Mouse (Mus musculus): ENCODE results near the gene Dhx37.
A peak's percentile ranks its signal among the peaks of the same experiment; 100 is the strongest.
"Not testable (repeated sequence)": the region's sequence is repeated elsewhere in the genome, so short reads cannot be mapped to it uniquely, and the experiment has no call there.

Dhx37 gene

DNA sequence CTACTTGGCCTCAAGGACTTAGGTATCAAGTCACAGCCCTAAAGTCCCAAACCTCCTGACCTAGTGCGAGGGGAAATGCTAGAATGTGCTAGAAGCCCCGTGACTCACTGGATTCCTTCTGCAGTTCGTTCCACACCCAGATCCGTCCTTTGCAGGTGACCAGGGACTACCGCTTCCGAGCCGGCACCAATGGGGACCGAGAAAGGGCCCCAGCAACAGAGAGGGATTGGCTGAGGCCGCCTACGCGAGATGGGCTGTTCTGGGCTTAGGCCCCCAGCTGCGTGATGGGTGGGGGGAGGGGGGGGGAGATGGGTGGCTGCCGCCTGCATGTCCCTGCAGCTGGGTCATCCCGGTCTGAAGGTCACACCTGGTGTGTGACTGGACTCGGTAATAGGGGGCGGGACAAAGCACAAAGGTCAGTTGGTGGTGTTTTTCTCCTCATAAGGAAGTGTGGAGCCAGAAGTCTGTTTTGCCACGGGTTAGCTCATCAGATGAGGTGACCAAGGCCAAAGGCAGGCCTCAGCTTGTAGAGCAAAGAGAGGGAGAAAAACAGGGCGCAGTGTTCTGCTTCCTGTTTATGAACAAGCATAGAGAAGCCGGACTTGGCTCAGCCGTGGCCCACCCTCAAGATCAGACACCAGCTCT is 40.8 kb downstream of the Dhx37 start:
- Histone ChIP-seq H3K27me3 (ENCODE audit: control insufficient read depth, insufficient read depth, low read length, poor library complexity, severe bottlenecking) (no peaks in the 10 kb centered on the region), H3K36me3 (ENCODE audit: control insufficient read depth, insufficient read depth, low read length, poor library complexity, severe bottlenecking) (peaks cover 4% of the 10 kb centered on the region; the same call in 1 of the 2 replicates)
- DNase-seq (ENCODE audit: low read depth, low spot score) = peak; percentile 98

DNA sequence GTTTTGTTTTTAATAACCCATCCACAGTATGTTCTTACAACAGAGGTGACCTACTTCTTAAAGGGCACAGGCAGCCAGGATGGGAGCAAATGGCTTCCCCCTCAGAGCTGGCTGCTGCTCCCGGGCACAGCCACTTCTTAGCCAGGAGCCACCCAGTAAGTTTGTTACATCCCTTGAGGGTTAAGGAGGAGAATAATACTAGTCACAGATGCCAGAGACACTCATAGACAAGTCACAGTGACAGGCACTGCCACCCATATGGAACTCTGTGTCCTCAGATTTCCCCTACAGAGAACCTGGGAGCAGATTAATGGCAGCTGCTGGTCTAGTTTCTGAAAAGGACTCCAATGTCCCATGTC is 41.3 kb downstream of the Dhx37 start:
- no peak for DNase-seq (ENCODE audit: low read depth, low spot score)
- H3K27me3 ChIP-seq (ENCODE audit: control insufficient read depth, insufficient read depth, low read length, poor library complexity, severe bottlenecking) = no peaks in the 10 kb centered on the region

DNA sequence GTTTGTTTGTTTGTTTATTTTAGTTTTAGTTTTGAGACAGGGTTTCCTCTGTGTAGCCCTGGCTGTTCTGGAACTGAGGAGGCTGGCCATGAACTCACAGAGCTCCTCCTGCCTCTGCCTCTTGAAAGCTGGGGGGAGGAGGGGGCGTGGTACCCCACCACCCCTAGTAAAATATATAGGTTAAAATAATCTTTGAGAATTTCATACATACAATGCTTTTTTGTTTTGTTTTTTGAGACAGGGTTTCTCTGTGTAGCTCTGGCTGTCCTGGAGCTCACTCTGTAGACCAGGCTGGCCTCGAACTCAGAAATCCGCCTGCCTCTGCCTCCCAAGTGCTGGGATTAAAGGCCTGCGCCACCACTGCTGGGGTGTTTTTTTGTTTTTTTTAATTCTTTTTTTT is 41.7 kb downstream of the Dhx37 start:
- DNase-seq (ENCODE audit: low read depth, low spot score); H3K27me3 ChIP-seq (ENCODE audit: control insufficient read depth, insufficient read depth, low read length, poor library complexity, severe bottlenecking); H3K36me3 ChIP-seq (ENCODE audit: control insufficient read depth, insufficient read depth, low read length, poor library complexity, severe bottlenecking): not testable (repeated sequence)

More for the DNA sequence above, 41.3 kb downstream of the Dhx37 start:
- peaks cover 4% of the 10 kb centered on the region; the same call in 1 of the 2 replicates for H3K36me3 ChIP-seq (ENCODE audit: control insufficient read depth, insufficient read depth, low read length, poor library complexity, severe bottlenecking)

DNA sequence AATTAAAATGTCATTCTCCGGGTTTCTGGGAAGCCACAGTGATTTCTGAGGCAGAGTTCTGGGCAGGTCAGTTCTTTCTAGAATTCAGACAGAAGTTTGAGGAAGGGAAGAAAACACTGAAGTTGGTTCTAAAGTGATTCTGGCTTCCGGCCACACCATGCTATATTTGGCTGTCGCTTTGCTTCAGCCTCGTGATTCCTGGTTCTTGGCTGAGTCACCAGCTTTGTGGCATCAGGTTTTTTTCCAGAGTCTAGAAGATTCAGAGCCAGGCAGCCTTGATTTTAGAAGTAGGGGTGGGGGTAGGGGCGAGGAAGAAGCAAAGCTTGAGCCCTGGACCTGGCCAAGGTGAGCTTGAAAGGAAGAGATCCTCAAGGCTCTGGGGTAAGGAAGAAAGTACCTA is 42.3 kb downstream of the Dhx37 start:
- H3K36me3 ChIP-seq (ENCODE audit: control insufficient read depth, insufficient read depth, low read length, poor library complexity, severe bottlenecking) = peaks cover 4% of the 10 kb centered on the region; the same call in 1 of the 2 replicates
- no peaks in the 10 kb centered on the region for H3K27me3 ChIP-seq (ENCODE audit: control insufficient read depth, insufficient read depth, low read length, poor library complexity, severe bottlenecking)
- DNase-seq (ENCODE audit: low read depth, low spot score) = peak; percentile 85

DNA sequence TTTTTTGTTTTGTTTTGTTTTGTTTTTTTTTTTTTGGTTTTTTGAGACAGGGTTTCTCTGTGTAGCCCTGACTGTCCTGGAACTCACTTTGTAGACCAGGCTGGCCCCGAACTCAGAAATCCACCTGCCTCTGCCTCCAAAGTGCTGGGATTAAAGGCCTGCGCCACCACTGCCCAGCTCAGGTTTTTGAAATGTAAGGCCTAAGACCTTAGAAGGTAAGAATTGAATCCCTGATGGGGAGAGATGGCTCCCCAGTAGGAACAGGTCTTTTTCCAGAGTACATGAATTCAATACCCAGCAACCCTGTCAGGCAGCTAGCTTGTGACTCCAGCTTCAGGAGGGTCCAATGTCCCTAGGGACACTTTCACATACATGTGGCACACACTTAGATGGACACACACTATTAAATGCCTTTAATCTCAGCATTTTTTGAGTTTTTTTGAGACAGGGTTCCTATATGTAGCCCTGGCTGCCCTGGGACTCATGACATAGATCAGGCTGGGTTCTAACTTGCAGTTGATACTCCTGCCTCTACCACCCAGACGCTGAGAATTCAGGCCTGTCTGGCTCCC is 42.9 kb downstream of the Dhx37 start:
- peak; percentile 15 for DNase-seq (ENCODE audit: low read depth, low spot score)
- Histone ChIP-seq H3K36me3 (ENCODE audit: control insufficient read depth, insufficient read depth, low read length, poor library complexity, severe bottlenecking) (peaks cover 4% of the 10 kb centered on the region; the same call in 1 of the 2 replicates), H3K27me3 (ENCODE audit: control insufficient read depth, insufficient read depth, low read length, poor library complexity, severe bottlenecking) (no peaks in the 10 kb centered on the region)

DNA sequence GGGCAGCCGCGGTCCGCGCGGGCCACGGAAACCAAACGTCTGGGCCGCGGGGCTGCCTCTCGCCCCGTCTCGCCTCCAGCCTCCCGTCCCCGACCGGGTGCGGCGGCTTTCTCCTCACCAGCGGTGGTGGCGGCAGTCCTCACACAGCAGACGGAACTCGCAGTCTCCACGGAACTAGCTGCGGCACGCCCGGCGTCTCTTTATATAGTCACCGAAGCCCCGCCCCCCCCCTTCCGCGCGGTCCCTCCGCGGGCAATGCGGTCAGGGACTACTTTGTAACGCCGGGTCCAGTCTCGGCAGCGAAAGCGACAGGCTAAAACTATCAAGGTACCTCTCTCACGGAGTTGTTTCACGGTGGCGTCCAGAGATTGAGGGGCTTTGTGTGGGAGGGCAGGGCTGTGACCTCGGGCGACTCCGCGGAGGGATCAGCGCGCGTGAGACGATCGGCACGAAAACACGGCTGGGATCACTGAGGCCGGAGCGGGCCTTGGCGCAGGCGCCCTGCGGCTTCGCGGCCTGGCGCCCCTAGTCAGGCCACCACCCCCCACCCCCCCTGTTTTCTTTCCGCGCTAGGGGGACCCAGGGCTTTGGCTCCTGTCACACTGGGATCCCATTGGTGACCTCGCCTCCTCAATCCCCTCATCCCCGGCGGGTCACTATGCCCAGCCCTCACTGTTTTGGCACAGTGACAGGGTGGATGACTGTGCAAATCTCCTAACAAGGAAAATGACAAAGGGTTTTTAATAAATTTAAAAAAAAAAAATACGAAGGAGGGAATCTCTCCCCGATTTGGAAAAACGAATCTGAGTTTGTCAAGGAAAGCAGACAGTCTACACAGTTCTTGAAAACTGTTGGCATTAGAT is 44.1 kb downstream of the Dhx37 start, which contains the start of gene Ubc:
Ubc (minus strand) TSS at position 624 of the 863 bp plus-strand sequence.
- Histone ChIP-seq H3K36me3 (ENCODE audit: control insufficient read depth, insufficient read depth, low read length, poor library complexity, severe bottlenecking) (peaks cover 12% of the 10 kb centered on the region; the same call in 1 of the 2 replicates), H3K27me3 (ENCODE audit: control insufficient read depth, insufficient read depth, low read length, poor library complexity, severe bottlenecking) (no peaks in the 10 kb centered on the region)
- DNase-seq (ENCODE audit: low read depth, low spot score) = peak; percentile 94

DNA sequence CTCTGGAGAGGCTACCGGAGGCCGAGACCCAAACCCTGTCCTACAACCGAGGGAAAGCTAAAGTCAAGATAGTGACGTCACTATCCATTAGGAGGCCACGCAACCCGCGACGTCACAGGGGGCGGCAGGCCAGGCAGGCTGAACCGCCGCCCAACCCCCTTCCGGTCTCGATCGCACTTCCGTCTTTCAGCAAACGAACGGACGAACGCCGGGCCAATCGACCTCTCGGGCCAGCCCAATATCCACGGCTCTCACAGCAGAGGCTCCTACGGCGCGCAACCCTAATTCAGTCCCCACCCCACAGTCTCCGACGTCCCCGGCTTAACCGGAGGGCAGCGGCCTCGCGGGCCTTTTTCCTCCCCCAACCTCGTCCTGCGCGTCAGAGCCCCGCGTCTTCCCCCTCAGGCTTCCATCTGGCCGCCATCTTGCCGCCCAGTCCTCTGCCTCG is 44.8 kb downstream of the Dhx37 start, which contains the start of gene Gm10382:
Gm10382 (plus strand) TSS at position 192 of the 448 bp plus-strand sequence.
- H3K36me3 ChIP-seq (ENCODE audit: control insufficient read depth, insufficient read depth, low read length, poor library complexity, severe bottlenecking) = peaks cover 12% of the 10 kb centered on the region; the same call in 1 of the 2 replicates
- peak; percentile 95 for DNase-seq (ENCODE audit: low read depth, low spot score)
- no peaks in the 10 kb centered on the region for H3K27me3 ChIP-seq (ENCODE audit: control insufficient read depth, insufficient read depth, low read length, poor library complexity, severe bottlenecking)

DNA sequence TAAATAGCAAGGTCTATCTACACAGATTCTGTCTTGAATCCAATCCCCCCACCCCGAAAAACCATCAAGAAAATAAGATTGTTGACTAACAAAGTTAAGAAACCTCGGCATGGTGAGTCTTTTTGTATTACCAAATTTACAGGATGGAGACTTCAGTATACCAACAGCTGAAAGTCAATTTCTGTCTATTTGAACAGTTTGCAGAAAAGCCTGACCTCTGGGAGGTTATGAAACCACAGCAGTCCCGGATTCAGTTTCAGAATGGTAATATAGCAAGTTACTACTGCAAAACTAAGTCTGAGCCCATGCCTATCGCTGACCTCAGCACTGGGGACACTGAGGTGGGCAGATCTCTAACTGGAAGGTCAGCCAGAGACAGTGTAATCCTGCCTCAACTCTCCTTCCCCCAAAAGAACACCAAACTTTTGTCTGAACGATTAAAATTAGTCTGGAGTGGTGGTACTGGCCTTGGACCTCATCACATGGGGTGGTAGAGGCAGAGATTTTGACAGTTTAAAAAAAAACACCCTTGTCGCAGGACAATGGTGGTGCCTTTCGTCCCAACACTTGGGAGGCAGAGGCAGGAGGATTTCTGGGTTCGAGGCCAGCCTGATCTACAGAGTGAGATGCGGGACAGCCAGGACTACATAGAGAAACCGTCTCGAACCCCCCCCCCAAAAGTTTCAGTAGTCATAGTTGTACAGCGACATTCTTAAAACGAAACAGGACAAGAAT is 45.4 kb downstream of the Dhx37 start:
- no peaks in the 10 kb centered on the region for H3K27me3 ChIP-seq (ENCODE audit: control insufficient read depth, insufficient read depth, low read length, poor library complexity, severe bottlenecking)
- peak; percentile 44 for DNase-seq (ENCODE audit: low read depth, low spot score)
- peaks cover 12% of the 10 kb centered on the region; the same call in 1 of the 2 replicates for H3K36me3 ChIP-seq (ENCODE audit: control insufficient read depth, insufficient read depth, low read length, poor library complexity, severe bottlenecking)

DNA sequence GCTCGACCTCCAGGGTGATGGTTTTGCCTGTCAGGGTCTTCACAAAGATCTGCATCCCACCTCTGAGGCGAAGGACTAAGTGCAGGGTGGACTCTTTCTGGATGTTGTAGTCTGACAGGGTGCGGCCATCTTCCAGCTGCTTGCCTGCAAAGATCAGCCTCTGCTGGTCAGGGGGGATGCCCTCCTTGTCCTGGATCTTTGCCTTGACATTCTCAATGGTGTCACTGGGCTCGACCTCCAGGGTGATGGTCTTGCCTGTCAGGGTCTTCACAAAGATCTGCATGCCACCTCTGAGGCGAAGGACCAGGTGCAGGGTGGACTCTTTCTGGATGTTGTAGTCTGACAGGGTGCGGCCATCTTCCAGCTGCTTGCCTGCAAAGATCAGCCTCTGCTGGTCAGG is 46.6 kb downstream of the Dhx37 start:
- H3K36me3 ChIP-seq (ENCODE audit: control insufficient read depth, insufficient read depth, low read length, poor library complexity, severe bottlenecking) = peaks cover 12% of the 10 kb centered on the region; the same call in 1 of the 2 replicates
- DNase-seq (ENCODE audit: low read depth, low spot score); H3K27me3 ChIP-seq (ENCODE audit: control insufficient read depth, insufficient read depth, low read length, poor library complexity, severe bottlenecking): not testable (repeated sequence)

DNA sequence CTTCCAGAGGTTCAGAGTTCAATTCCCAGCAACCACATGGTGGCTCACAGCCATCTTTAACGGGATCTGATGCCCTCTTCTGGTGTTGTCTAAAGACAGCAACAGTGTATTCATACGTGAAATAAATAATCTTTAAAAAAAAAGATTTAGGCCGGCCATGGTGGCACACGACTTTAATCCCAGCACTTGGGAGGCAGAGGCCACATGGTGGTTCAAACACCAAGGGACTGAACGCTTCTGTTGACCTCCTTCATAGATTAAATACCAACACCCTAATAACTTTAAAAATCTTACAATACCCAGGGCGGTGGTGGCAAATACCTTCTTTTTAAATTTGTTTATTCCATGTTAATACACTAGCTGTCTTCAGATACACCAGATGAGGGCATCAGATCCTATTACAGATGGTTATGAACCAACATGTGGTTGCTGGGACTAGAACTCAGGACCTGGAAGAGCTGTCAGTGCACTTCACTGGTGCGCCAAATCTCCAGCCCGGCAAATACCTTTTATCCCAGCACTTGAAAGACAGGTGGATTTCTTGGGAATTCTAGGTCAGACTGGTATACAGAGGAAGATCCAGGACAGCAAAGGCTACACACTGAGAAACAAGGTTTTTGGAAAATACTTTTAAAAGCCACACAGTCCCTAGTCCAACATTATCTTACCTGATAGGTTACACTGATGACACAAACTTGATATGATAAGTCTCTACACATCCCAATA is 48.5 kb downstream of the Dhx37 start:
- Histone ChIP-seq H3K36me3 (ENCODE audit: control insufficient read depth, insufficient read depth, low read length, poor library complexity, severe bottlenecking) (peaks cover 12% of the 10 kb centered on the region; the same call in 1 of the 2 replicates), H3K27me3 (ENCODE audit: control insufficient read depth, insufficient read depth, low read length, poor library complexity, severe bottlenecking) (no peaks in the 10 kb centered on the region)
- peak; percentile 49 for DNase-seq (ENCODE audit: low read depth, low spot score)

DNA sequence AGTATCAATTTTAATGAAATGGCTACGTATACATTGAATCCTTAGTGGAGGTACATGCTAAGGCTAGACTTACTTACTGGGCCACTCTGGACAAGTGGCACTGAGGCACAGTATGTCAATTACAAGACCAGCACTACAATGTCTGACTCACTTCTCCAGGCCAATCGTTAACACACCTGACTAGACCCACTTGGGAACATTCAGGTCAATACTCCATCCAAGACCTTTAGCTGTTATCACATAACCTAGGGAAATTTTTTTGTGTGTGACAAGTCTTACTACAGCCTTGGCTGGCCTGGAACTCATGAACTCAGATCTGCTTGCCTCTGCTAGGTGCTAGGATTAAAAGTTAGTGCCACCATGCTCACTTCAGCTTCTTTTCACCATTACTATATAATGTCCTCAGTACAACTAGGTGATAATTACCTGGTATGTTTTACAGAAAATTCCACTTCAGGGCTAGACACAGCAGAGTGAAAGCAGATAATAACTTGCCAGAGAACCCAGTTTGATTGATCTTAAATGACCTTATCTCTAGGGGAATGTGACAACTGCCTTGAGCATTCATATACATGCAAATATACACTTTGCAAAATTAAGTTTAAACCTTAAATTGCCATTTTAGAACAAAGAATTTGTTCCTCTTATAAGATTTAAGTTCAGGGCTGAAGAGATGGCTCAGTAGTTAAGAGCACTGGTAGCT is 49.3 kb downstream of the Dhx37 start:
- DNase-seq (ENCODE audit: low read depth, low spot score) = peak; percentile 52

DNA sequence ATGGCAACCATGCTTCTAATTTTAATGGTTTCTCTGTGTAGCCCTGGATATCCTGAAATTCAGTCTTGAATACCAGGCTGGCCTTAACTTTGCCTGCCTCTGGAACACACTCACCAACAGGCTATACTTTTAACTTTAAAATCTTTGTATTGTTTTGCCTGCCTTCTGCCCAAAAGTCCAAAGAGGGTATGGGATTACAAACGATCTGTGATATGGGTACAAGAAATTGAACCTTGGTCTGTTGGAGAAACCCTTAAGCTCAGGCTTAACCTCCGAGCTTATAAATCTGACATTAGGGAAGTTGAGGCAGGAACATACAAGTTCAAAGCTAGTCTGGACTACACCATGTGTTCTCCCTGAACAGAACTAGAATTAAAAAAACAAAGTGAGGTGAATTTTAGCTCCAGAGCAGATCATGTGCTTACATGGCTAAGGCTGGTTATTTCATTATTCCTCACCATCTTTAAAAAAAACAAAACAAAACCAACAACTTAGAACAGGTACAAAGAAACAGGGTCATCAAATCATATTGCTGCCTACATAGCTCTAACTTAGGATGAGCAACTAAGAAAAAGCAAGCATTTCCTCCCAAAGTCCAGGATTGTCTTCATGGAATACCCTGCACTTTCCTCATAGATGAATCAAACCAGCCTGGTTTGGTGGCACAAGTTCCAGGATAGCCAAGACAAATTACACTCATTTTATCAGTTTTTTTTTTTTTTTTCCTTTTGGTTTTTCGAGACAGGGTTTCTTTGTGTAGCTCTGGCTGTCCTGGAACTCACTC is 50.1 kb downstream of the Dhx37 start:
- peaks cover 12% of the 10 kb centered on the region; the same call in 1 of the 2 replicates for H3K36me3 ChIP-seq (ENCODE audit: control insufficient read depth, insufficient read depth, low read length, poor library complexity, severe bottlenecking)
- DNase-seq (ENCODE audit: low read depth, low spot score) = peak; percentile 40
- no peaks in the 10 kb centered on the region for H3K27me3 ChIP-seq (ENCODE audit: control insufficient read depth, insufficient read depth, low read length, poor library complexity, severe bottlenecking)

More for the DNA sequence above, 49.3 kb downstream of the Dhx37 start:
- Histone ChIP-seq H3K27me3 (ENCODE audit: control insufficient read depth, insufficient read depth, low read length, poor library complexity, severe bottlenecking) (no peaks in the 10 kb centered on the region), H3K36me3 (ENCODE audit: control insufficient read depth, insufficient read depth, low read length, poor library complexity, severe bottlenecking) (peaks cover 12% of the 10 kb centered on the region; the same call in 1 of the 2 replicates)
